Mouse (Mus musculus) spleen, adult 12 weeks (tissue): Measurements from ENCODE around the gene Rab10.
"Not testable (repeated sequence)": the region's sequence is repeated elsewhere in the genome, so short reads cannot be mapped to it uniquely, and the experiment has no call there.

Source experiments
- DNase-seq: peaks from one replicate; pipeline ENCODE4 v3.0.0; 2022; ENCODE audit warnings: low spot score

Gene Rab10

DNA sequence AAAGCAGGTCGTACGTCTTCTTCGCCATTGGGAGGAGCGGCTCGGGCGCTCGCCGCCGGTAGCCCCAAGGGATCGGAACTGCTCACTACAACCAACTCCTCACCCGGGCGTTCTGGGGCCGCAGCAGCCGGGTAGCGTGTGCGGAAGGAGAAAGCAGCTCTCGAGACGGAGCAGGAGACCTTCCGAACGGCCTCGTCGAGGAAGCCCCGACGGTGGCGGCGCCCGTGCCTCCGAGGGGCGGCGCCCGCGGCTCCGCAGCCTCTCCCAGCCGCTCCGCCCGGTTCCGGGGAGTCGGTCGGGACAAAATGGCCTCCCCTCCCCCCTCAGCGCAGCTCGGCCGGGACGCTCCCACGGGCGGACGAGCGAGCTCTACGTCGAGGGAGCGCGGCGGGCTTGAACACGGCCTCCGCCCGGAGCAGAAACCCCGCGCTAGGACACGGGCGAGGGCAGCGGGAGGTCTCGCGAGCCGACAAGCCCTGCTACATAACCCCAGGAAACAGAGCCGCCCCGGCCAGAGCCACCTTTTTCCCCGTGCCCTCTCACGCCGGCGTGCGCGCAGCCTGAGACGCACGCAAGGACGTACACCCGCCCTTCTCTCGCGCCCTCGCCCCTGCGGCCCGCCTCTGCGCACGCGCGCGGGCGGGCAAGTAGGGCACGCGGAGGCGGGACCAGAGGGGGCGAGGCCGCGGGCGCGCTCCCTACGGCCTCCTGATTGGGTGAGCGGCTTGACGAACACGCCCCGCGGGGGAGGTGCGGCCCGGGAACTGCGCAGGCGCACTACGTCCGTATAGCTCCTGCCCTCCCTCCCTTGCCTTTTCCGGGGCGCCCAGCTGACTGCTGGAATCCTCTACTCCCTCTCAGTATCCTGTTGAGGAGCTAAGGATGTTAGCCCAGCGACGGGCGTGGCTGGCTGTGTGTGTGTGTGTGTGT, at the start of gene Rab10:
Gene Rab10 (minus strand): TSS at position 579 of the 930 bp plus-strand sequence.
- peak; percentile 99 for DNase-seq

DNA sequence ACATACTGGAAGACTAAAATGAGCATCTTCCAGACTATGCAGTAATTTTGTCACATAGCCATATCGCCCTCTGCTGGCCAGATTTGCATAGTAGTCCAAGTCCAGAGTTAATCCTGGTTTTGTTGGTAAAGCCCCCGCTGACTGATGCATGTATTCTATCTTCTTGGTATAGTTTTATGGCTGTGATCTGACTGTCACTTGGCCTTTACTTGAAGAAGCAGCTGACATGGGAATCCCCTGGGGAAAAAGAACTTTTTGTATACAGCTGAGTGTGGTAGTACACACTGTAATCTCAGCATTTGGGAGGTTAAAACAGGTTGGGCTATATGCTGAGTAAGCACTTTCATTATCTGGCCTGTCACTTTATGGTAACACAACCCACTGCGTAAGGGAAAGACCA, 49.5 kb upstream of the Rab10 start:
- DNase-seq, result peak; percentile 60

- DNase-seq, result no peak
Observed at GRCm38 (mm10) chr12:3356824-3357223, 47.1 kb upstream of the Rab10 start.

DNA sequence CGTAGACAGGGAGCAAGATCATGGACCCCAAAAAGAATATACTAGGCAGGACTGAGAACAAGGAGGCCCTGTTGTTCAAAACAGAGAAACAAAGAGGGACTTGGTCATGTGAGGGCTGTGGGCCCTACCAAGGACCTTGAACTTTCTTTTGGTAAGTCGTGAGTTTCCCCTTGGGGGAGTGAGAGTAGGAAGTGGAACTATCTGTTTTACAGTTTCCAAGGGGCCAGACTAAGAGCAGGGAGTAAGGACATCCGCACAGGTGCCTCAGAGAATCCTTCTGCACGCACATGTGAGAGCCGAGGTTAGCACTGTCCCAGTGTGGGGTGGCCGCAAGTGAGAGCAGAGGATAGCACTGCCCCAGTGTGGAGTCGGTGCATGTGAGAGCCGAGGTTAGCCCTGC, 45.3 kb upstream of the Rab10 start:
- no peak for DNase-seq

DNA sequence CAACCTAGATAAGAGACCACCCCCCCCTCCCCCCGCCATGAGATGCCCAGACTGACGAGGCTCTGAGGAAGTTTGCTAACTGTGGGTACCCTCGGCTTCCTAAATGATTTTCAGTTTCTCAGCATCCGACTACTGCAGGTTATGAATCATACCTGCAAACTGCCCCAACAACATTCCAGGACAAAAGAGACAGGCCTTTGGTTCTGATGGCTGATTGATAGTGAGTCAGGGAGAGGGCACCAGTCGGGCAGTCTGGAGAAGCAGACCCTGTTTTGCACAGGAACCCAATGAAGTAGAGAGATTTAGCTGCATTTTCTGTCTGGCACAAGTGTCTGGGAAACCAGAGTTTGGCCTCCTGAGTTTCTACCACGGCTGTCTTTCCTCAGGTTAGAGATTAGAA, 42.4 kb upstream of the Rab10 start:
- DNase-seq, result no peak

DNA sequence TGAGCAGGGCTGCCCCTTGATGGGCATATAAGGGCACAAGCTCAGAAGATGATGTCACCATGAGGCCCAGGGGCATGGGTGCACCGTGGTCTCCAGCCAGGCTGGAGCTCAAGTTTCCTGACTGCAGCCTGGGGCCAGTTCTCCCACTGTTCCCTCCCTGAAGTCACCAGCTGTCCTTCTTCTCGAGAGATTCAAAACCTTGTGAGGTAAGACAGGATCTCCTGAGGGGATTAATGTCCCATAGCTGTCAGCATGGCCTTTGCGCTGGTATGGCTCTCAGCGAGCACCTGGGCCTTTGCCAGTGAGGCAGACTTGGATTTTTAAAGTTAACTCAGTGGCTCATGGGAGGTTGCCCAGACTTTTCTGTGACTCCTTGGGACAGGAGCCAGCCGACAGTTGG, 40.4 kb upstream of the Rab10 start:
- no peak for DNase-seq

GRCm38 (mm10) chr12:3349387-3349786, 39.6 kb upstream of the Rab10 start:
- no peak for DNase-seq

- no peak for DNase-seq
Observed at GRCm38 (mm10) chr12:3347682-3348081, 37.9 kb upstream of the Rab10 start.

DNA sequence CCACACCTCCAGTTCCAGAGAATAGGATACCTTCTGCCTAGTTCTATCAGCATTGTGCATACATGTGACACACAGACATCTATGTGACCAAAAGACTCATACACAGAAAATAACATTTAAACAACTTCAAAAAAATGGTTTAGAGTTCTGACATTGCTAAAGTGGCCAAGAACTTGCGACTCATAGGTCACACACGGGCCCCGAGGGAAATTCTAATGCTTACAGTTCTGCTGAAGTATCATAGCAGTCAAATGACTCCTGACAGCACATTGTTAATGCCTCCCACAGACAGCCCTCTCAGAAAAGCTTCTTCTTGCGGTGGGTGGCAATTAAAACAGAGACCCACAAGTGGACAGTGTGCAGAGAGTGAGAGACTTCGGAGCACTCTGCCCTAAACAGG, 35.3 kb upstream of the Rab10 start:
- no peak for DNase-seq

DNA sequence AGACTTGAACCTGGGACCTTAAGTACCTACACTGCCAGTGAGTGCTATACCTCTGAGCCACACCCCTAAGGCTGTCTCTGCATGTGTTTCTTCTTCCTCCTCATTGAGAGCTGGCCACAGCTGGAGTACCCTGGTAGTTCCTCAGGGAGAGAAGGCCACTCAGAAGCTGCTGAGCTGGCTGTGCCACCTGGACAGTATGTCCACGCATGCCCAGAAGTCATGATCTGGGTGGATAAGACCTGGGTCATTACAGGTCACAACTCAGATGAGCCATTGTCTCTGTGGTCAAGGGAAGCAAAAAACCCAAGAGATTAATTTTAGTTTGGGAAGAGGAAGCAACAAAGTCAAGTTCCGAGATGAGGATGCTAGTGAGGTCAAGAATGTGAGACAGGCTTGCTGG, 34.4 kb upstream of the Rab10 start:
- DNase-seq, result no peak

DNA sequence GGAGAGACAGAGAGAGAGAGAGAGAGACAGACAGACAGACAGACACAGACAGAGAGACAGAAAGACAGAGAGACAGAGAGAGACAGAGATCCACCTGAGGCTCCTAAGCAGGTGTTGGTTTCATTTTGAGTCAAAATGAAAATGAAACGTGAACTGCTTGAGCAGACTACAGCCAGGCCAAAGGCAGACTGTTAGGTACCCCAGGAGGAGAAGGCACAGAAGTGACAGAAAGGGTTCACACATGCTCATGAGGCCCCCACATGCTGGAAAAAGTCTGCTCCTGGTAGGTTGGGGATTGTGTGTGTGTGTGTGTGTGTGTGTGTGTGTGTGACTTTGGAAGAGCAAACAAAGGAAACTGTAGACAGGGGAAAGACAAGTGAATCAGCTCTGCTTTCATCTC, 29.2 kb upstream of the Rab10 start:
- DNase-seq, result no peak

GRCm38 (mm10) chr12:3329677-3330076, 19.9 kb upstream of the Rab10 start:
- DNase-seq, result no peak

DNA sequence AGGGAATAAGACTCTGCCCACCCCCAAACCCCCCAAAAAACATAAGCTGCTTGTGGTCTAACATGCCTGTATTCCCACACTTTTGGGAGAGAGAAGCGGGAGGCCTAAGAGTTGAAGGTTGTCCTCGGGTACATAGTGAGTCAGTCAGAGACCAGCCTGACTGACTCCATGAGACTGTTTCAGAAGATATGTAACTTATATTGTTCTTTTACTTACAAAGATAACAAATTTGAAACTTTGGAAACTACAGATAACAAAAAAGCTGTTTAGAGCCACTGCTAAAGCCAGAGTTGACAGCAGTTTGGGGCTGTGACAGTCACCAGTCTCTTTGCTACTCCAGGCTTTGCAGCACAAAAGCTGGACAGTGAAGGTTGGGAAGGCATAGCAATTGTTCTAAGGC, 15.5 kb upstream of the Rab10 start:
- no peak for DNase-seq

DNA sequence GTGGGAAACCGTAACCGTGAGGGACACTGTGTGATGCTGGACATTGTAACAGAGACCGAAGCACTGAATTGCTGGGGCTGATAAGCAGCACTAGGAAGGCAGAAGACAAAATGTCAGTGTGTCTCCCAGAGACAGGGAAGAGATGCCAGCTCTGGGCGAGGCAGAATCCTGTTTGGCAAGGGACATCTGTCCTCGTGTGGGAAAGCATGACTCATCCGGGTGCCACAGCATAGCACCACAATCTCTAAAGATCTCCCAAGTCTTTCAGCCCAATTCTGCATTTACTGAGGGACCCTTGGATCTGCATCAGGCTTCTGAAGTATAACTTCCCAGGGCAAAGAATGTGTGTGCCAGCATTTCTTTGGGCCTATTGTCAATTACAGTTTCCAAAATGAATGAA, 13.5 kb upstream of the Rab10 start:
- DNase-seq, result no peak

- DNase-seq, result no peak
Observed at GRCm38 (mm10) chr12:3319377-3319776, 9.6 kb upstream of the Rab10 start.

- DNase-seq, result no peak
Observed at GRCm38 (mm10) chr12:3316937-3317336, 7.2 kb upstream of the Rab10 start.

DNA sequence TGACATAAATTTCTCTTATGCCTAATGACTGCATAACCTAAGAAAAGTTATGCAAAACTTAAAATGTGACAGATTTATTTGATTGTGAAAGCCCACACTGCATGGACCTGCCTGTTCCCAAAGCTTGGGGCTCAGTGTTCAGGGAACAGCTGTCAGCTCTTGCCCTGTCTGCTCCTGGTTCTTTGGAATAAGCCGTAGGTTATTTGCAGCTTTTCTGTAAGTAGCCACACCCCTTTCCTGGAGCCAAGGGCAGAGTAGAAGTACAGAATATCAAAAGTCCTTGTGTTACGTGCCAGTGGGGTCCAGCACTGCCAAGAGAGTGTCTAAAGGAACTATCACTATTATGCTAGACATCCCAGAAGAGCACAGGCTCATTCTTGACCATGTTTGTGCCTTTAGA, 6.3 kb upstream of the Rab10 start:
- DNase-seq, result no peak

GRCm38 (mm10) chr12:3312886-3313285, 3.1 kb upstream of the Rab10 start:
- no peak for DNase-seq

DNA sequence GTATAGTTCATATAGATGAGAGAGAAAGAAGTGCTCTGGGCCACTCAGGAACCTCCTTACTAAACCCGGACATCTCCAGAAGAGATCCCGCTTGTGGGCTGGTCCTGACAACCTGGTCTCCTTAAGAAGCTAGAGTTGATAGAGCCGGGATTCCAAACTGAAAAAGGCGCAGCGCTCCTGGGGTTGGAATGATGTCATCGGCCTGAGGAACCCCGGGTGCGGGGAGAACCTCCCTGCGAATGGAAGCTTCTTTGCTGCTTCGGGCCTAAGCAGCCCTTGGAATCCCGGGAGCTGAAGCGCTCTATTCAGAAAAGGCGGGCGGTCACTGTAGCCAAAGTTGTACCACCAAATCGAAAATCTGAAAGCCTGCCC, 538 bp upstream of the Rab10 start:
- no peak for DNase-seq

DNA sequence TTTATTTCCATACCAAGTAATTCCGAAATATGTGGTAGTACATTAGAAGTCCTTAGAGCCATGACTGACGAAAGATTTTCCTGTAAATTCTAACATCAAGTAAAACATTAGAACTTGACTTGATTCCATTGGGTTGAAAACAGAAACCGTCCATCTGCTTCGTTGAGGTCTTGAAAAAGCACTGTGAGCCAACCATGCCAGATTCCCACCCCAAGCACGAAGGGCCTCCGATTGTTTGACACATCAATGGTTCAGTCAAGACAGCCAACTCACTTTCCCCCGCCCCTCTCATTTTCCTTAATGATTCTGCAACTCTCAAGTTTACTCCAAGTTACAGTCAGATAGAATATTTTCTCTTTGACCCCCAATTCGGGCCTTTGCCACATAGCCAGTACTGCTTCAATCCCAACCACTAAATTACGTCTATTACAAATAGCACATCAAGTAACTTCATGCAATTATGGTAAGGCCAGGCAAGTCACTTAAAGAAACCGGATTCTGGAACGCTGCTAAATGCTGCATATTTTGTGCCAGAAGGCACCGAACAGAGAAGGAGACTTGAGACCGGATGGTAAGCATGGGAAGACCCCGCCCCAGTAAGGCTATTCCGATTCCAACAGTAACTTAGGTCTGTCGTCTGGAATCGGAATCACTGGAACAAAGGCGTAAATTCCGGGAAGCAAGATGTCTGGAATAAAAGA, 1.1 kb downstream of the Rab10 start:
- peak; percentile 26 for DNase-seq

DNA sequence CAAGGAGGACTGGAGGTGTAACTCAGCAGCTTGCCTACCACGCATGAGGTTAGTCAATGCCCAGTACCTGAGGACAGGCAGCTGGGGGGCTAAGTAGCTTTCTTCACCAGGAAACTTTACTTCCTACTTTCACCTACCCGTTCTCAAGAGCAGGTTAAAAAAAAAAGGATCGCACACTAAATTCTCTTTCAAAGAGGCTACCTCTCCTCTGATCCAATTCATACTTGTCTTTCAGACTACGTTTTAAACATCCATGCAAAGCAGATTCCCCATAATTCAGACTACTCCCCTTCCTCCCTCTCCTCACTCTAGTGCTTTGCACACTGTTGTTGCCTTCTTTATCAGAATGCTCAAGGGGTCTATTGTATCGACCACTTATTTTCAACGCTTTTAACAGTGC, 2.2 kb downstream of the Rab10 start:
- no peak for DNase-seq

DNA sequence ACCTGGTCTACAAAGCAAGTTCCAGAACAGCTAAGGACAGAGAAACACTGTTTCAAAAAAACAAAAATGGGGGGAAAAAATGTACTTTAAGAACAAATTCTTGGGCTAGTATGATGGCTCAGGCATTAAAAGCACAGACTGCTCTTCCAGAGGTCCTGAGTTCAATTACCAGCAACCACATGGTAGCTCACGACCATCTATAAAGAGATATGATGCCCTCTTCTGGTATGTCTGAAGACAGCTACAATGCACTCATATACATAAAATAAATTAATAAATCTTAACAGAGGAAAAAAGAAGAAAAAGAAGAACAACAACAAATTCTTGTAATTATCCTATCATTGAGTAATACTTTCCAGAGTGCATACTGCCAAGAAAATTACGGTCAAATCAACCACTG, 4.5 kb downstream of the Rab10 start:
- DNase-seq, result no peak

GRCm38 (mm10) chr12:3297622-3298021, 12.1 kb downstream of the Rab10 start:
- DNase-seq, result not testable (repeated sequence)

- DNase-seq, result no peak
Observed at GRCm38 (mm10) chr12:3296056-3296455, 13.7 kb downstream of the Rab10 start.
